Mouse (Mus musculus) hindbrain, embryonic 10.5 days (tissue): ENCODE data around the gene Ralgapb. TPM values are rescaled to one million over a fixed set of nuclear protein-coding genes. Genes with fewer than 3 reads are reported as not detected.

Experiments used
- DNase-seq: peaks from one replicate; pipeline ENCODE4 v3.0.0-alpha.2; 2017; ENCODE audit warnings: low spot score
- H3K27ac ChIP-seq: fragments of 300-500 bp; sonication (generic); 2 replicates; pipeline ENCODE4 v1.5.1; 2016; ENCODE audit warnings: mild to moderate bottlenecking, moderate library complexity
- H3K27me3 ChIP-seq: fragments of 300-500 bp; sonication (generic); 2 replicates; pipeline ENCODE4 v1.6.1; 2016; ENCODE audit warnings: mild to moderate bottlenecking; ENCODE audit not compliant: poor library complexity, insufficient read depth, severe bottlenecking
- H3K36me3 ChIP-seq: fragments of 300-500 bp; sonication (generic); 2 replicates; pipeline ENCODE4 v1.6.1; 2016; ENCODE audit warnings: mild to moderate bottlenecking, moderate library complexity
- H3K4me1 ChIP-seq: fragments of 300-500 bp; sonication (generic); replicated peaks from 2 replicates; pipeline ENCODE4 v1.6.1; 2016; ENCODE audit warnings: mild to moderate bottlenecking
- H3K4me3 ChIP-seq: fragments of 300-500 bp; sonication (generic); 2 replicates; pipeline ENCODE4 v1.5.1; 2016; ENCODE audit warnings: mild to moderate bottlenecking, moderate library complexity
- H3K9me3 ChIP-seq: fragments of 300-500 bp; sonication (generic); 2 replicates; pipeline ENCODE4 v1.6.1; 2016; ENCODE audit warnings: mild to moderate bottlenecking, moderate library complexity
- WGBS: fragments of 180-500 bp; shearing (Covaris S2); methylation state at CpG from one replicate; pipeline ENCODE4 v1.1.7; 2016; 5-methylcytosine and 5-hydroxymethylcytosine counted together
- polyA plus RNA-seq: library from polyadenylated mRNA; unstranded; fragments of >200 nt; fragmentation: Nextera tagmentation; extraction: Ambion mirVana; gene quantifications from 2 replicates; pipeline ENCODE4 v1.2.1, GENCODE M21; 2016

Gene Ralgapb
- polyA plus RNA-seq, 1 experiment from 2014 or later, result 12.8 TPM

DNA sequence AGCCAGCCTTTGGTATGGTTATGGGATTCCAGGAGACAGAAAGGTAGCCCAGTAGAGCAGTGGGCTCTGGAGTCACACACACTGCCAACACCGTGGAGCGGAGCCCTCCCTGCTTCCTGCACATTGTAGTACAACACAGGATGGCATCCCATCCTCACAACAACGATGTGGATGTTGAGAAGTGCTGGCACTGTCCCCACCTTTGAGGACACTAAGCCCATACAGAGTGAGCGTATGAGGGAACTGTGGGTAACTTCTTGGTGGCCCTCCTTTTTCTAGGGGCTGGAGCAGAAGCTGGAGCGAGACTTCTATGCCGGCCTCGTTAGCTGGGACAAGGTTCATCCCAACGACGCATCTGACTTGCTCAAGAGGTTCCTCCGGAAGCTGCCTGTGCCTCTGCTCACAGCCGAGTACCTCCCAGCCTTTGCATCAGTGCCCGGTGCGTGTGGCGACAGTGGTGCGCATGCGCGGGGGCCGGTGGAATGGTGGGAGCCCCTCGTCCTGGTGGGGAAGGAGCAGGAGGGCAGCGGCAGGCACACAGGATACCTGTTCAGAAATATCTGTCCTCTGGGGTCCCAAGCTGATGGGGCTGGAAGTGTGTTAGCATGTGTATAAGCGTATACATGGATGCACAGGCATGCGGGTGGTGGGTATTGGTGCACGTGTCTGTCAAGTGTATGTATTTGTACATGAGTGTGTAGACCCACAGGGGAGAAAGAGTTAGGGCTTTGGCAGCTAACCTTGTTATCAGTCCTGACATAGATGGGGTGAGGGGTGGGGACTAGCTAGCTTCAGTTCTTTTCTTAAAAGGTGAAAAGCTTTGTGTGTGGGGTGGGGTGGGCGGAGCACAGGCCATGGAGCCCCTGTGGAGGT is 130.0 kb downstream of the Ralgapb start:
- DNase-seq, result peak; percentile 58

DNA sequence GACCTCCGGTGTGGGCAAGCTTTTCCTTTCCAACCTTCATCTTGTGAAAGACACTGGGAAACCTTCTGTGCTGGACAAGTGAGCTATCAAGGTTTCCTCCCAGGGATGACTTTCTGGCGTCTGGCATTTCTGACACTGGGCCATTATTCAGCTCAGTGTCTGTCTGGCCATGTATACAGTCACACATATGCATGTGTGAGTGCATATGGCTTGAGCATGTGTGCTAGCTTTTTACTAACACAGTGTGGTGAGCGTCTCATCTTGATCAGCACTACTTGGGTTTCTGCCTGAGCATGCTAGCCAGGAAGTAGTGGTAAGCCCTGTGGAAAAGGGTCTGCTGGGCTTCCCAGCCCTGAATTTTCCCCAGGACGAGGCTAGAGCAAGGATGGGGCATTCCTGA is 131.6 kb downstream of the Ralgapb start:
- H3K27ac ChIP-seq, result no peak overlapping the region
- H3K27me3 ChIP-seq, result no peaks in the 10 kb centered on the region
- no peak overlapping the region for H3K4me3 ChIP-seq
- H3K4me1 ChIP-seq, result peaks cover 10% of the 10 kb centered on the region
- 48% methylated on average over 4 of the region's 4 CpGs for WGBS
- no peak for DNase-seq
- H3K9me3 ChIP-seq, result no peaks in the 10 kb centered on the region
- no peaks in the 10 kb centered on the region for H3K36me3 ChIP-seq

More for the DNA sequence above, 130.0 kb downstream of the Ralgapb start:
- Histone ChIP-seq H3K4me3 (peak overlapping the region; percentile 29), H3K27me3 (no peaks in the 10 kb centered on the region), H3K36me3 (no peaks in the 10 kb centered on the region), H3K4me1 (peaks cover 9% of the 10 kb centered on the region; the same call in 1 of the 2 replicates), H3K9me3 (no peaks in the 10 kb centered on the region), H3K27ac (peak overlapping the region; percentile 68)
- 54% methylated on average over 24 of the region's 24 CpGs for WGBS

- no peak overlapping the region for H3K27ac ChIP-seq
- H3K4me3 ChIP-seq, result no peak overlapping the region
- H3K36me3 ChIP-seq, result no peaks in the 10 kb centered on the region
- 72% methylated on average over 2 of the region's 2 CpGs for WGBS
- H3K4me1 ChIP-seq, result peaks cover 9% of the 10 kb centered on the region
- no peak for DNase-seq
- no peaks in the 10 kb centered on the region for H3K9me3 ChIP-seq
- peaks cover 28% of the 10 kb centered on the region for H3K27me3 ChIP-seq
Observed at GRCm38 (mm10) chr2:158545266-158545665, 135.6 kb downstream of the Ralgapb start.

DNA sequence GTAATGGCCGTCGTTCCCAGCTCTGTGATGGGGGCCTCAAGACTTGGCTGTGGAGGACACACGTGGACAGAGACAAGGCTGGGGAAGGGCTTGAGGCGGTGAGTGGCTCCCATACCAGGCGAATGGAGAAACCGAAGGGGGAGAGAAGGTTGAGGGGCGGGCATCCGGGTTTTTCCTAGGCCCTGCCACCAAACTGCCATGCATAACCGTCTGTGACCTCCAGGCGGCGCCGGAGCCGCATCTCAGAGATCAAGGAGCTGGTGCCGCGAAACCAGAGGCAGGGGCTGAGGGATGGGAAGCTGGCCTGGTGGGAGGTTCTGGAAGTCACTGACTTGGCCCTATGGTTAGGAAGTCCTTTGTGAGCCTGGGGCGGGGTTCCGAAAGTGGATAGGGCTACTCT is 137.1 kb downstream of the Ralgapb start:
- Histone ChIP-seq H3K36me3 (no peaks in the 10 kb centered on the region), H3K4me3 (no peak overlapping the region), H3K27me3 (peaks cover 43% of the 10 kb centered on the region), H3K9me3 (no peaks in the 10 kb centered on the region), H3K27ac (peak overlapping the region; percentile 71), H3K4me1 (peaks cover 9% of the 10 kb centered on the region)
- peak; percentile 89 for DNase-seq
- 4% methylated on average over 17 of the region's 17 CpGs for WGBS

Other genes starting within 250 kb of the Ralgapb start
- gene D630003M21Rik, start 180.6 kb upstream of the Ralgapb start, polyA plus RNA-seq, result 3.7 and 4.9 TPM in 2 replicates
- gene Bpi, start 151.8 kb upstream of the Ralgapb start, polyA plus RNA-seq, result not detected in 2 replicates
- 2.2 and 3.4 TPM in 2 replicates for gene Lbp, start 103.4 kb upstream of the Ralgapb start, polyA plus RNA-seq
- 41.0 and 88.9 TPM in 2 replicates for gene Snhg11, start 34.2 kb upstream of the Ralgapb start, polyA plus RNA-seq
- gene Adig, start 92.8 kb downstream of the Ralgapb start, polyA plus RNA-seq, result not detected in 2 replicates
- gene Arhgap40, start 102.9 kb downstream of the Ralgapb start, polyA plus RNA-seq, result 0.27 TPM in 1 of 2 replicates, not detected in the other
- gene Slc32a1, start 200.9 kb downstream of the Ralgapb start, polyA plus RNA-seq, result 0.35 and 1.4 TPM in 2 replicates
- 14.7 and 16.4 TPM in 2 replicates for gene Actr5, start 215.0 kb downstream of the Ralgapb start, polyA plus RNA-seq